Mouse (Mus musculus) heart, postnatal 4 days (tissue): Measurements from ENCODE around the gene Mfge8. TPM values are rescaled to one million over a fixed set of nuclear protein-coding genes. Genes with fewer than 3 reads are reported as not detected.
A peak's percentile ranks its signal among the peaks of the same experiment; 100 is the strongest.

Experiments
- DNase-seq: peaks from one replicate; pipeline ENCODE4 v3.0.0; 2021
- total RNA-seq, 2 experiments: library from RNA; stranded (reverse); gene quantifications; 2 replicates each; pipeline ENCODE4 v1.2.3; 2021

Gene Mfge8
- total RNA-seq, 2 experiments from 2014 or later: 177 to 178 TPM

- no peak for DNase-seq
Observed at GRCm38 (mm10) chr7:79129883-79130282, 19.0 kb downstream of the Mfge8 start.

GRCm38 (mm10) chr7:79123465-79123864, 25.4 kb downstream of the Mfge8 start:
- no peak for DNase-seq

GRCm38 (mm10) chr7:79113848-79114247, 35.0 kb downstream of the Mfge8 start:
- DNase-seq: no peak

DNA sequence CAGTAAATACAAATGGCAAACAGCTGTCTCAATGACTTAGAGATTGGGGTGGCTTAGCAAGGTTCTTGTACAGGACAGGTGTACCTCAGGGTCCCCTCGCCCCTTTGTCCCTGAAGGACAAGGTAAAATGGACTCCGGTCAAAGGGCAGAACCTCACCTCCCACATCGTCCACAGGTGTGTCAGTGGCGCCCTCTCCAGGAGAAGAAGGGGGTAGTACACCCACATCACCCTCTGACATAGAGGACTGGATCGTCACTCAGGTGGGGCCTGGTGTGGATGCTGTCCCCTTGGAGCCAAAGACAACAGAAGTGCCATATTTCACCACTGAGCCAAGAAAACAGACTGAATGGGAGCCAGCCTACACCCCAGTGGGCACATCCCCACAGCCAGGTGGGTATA, 52.4 kb downstream of the Mfge8 start:
- DNase-seq: no peak

DNA sequence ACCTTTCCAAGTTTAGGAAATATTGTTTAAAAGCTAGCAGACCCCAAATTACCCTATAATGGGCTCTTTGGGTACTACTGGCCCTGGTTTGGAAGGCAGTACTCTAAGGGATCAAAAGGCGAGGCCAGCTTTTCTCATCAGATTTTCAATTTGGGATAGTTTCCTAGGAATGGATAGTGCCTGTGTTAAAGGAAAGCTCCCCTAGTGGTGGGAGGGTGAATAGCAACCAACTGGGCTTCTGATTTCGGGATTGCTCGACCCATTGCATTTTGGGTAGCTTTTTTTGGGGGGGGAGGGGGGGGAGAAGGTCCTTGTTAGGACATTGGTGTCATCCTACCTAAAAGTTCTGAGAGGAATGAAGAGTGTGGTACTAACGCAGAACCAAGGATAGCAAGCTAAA, 59.7 kb downstream of the Mfge8 start:
- DNase-seq: peak; percentile 32

Other genes with a start within 250 kb of the Mfge8 start
- 1 to 10 TPM; 3.1 to 6.4 TPM for gene Isg20, start 235.6 kb downstream of the Mfge8 start, total RNA-seq
- gene Acan, start 95.6 kb downstream of the Mfge8 start, total RNA-seq: 1 to 10 TPM; 4.1 to 4.2 TPM
- gene Hapln3, start 18.0 kb downstream of the Mfge8 start, total RNA-seq: 1 to 10 TPM in 1 of 2 experiments, under 1 TPM in 1; 0.92 to 1.3 TPM
- 10 to 100 TPM; 24.7 to 27.2 TPM for gene Abhd2, start 124.1 kb upstream of the Mfge8 start, total RNA-seq
- gene Rlbp1, start 238.0 kb upstream of the Mfge8 start, total RNA-seq: not detected
- gene Fanci, start 242.9 kb upstream of the Mfge8 start, total RNA-seq: 1 to 10 TPM; 7.0 to 8.1 TPM